Mouse (Mus musculus) hindbrain, embryonic 10.5 days (tissue): ENCODE measurements at regions not wholly inside any gene's neighbourhood (a gene's known extent, or its start where the extent isn't known, plus 50 kb on each side); places are given as distances from the start of the nearest gene placed in this dataset.
"Not testable (repeated sequence)": the region's sequence is repeated elsewhere in the genome, so short reads cannot be mapped to it uniquely, and the experiment has no call there.

Experiments used
- DNase-seq: peaks from one replicate; pipeline ENCODE4 v3.0.0-alpha.2; 2017; ENCODE audit warnings: low spot score
- H3K27ac ChIP-seq: fragments of 300-500 bp; sonication (generic); 2 replicates; pipeline ENCODE4 v1.5.1; 2016; ENCODE audit warnings: mild to moderate bottlenecking, moderate library complexity
- H3K27me3 ChIP-seq: fragments of 300-500 bp; sonication (generic); 2 replicates; pipeline ENCODE4 v1.6.1; 2016; ENCODE audit warnings: mild to moderate bottlenecking; ENCODE audit not compliant: poor library complexity, insufficient read depth, severe bottlenecking
- H3K36me3 ChIP-seq: fragments of 300-500 bp; sonication (generic); 2 replicates; pipeline ENCODE4 v1.6.1; 2016; ENCODE audit warnings: mild to moderate bottlenecking, moderate library complexity
- H3K4me1 ChIP-seq: fragments of 300-500 bp; sonication (generic); replicated peaks from 2 replicates; pipeline ENCODE4 v1.6.1; 2016; ENCODE audit warnings: mild to moderate bottlenecking
- H3K4me3 ChIP-seq: fragments of 300-500 bp; sonication (generic); 2 replicates; pipeline ENCODE4 v1.5.1; 2016; ENCODE audit warnings: mild to moderate bottlenecking, moderate library complexity
- H3K9me3 ChIP-seq: fragments of 300-500 bp; sonication (generic); 2 replicates; pipeline ENCODE4 v1.6.1; 2016; ENCODE audit warnings: mild to moderate bottlenecking, moderate library complexity
- WGBS: fragments of 180-500 bp; shearing (Covaris S2); methylation state at CpG from one replicate; pipeline ENCODE4 v1.1.7; 2016; 5-methylcytosine and 5-hydroxymethylcytosine counted together

DNA sequence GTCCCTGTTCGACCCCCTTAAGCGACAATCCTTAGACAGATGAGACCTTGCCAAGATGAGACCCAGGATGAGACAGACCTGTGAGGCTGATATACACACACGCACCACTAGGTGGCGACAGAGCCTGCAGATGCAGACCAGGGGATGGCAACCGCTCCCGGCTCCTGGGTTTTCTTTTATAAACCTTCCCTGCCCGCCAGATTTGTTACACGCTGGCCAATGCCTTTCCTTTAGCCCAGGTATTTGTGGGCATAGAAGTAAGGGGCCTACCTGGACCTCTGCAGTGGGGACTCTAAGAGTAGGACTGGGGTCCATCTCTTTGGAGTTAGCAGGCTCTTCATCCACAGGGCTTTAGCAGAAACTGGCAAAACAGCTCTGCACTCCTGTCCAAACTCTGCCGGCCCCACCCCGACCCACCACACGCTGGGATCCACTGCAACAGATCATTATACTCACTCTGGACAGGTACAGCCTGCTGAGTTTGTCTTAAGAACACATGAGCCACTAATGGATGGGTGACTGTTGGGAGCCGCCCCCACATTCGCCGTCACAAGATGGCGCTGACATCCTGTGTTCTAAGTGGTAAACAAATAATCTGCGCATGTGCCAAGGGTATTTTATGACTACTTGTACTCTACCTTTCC, 390.6 kb downstream of the Sox9 start:
- Histone ChIP-seq H3K27ac (peak overlapping the region; percentile 85), H3K27me3 (no peaks in the 10 kb centered on the region), H3K4me1 (peaks cover 59% of the 10 kb centered on the region), H3K4me3 (peak overlapping the region; percentile 50), H3K9me3 (no peaks in the 10 kb centered on the region), H3K36me3 (no peaks in the 10 kb centered on the region)
- DNase-seq, result peak; percentile 84
- 25% methylated on average over 16 of the region's 16 CpGs for WGBS

DNA sequence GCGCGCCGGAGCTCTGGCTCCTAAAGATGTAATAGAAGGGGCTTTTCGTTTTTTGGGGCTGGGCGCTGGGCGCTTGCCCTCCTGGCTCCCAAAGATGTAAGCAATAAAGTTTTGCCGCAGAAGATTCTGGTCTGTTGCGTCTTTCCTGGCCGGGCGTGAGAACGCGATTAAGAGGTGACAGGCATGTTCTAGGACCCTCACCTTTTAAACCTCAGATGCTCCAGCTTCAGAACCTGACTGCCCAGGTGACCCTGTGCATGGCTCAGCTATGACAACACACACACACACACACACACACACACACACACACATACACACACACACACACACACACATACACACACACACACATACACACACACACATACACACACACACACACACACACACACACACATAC, 391.3 kb downstream of the Sox9 start:
- DNase-seq, H3K36me3 ChIP-seq, H3K9me3 ChIP-seq, H3K27me3 ChIP-seq: not testable (repeated sequence)
- H3K27ac ChIP-seq, result peak overlapping the region; percentile 69; the same call in 1 of the 2 replicates
- H3K4me1 ChIP-seq, result peaks cover 63% of the 10 kb centered on the region
- 50% methylated on average over 12 of the region's 12 CpGs for WGBS
- H3K4me3 ChIP-seq, result peak overlapping the region; percentile 42

DNA sequence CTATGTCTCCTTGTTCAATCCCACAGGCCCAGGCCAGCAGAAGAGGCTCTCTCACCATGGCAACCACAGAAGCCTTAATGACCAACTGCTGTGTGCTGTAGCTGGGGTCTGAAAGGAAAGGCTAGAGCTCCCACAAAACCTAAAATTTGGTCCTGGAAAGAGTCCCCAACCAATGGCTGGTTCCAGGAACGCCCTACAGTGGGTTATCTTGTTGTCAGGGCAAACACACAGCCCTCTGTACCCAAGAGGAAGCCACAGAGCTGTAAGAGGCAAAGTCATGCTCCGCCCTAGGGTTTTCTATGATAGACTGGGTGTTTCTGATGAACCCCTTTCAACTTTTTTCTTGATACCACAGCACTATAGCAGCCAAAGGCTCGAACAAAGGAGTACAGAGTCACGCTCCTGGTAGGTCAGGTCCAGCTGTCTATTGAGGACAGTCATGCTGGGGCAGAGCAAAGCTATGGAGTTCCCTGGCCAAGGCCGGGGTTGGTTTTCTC, 392.0 kb downstream of the Sox9 start:
- Histone ChIP-seq H3K4me3 (no peak overlapping the region), H3K36me3 (no peaks in the 10 kb centered on the region), H3K4me1 (peaks cover 71% of the 10 kb centered on the region), H3K27me3 (no peaks in the 10 kb centered on the region), H3K27ac (peak overlapping the region; percentile 47), H3K9me3 (no peaks in the 10 kb centered on the region)
- WGBS, result 56% methylated on average over 5 of the region's 5 CpGs
- DNase-seq, result peak; percentile 44

DNA sequence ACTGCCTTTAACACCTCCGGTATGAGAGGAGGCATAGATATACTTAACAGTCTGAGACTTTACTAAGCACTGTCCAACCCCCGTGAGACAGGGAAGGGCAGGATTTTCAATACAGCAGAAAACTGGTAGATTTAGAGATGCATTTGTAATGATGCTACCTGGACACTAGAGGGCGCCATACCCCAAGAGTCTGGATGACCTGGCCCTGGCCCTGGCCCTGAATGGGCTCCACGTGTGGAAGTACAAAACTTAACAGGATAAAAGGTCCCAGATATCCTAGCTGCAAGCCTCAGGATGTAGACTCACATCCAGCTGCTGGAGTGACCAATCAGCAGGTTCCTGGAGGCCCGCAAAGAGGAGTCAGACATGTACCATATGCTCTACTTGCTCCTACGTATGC, 393.3 kb downstream of the Sox9 start:
- peaks cover 74% of the 10 kb centered on the region for H3K4me1 ChIP-seq
- no peaks in the 10 kb centered on the region for H3K9me3 ChIP-seq
- H3K36me3 ChIP-seq, result no peaks in the 10 kb centered on the region
- H3K27me3 ChIP-seq, result no peaks in the 10 kb centered on the region
- H3K27ac ChIP-seq, result 0 out of 2 replicates have a peak overlapping the region, but pooled peaks have one; percentile 66
- H3K4me3 ChIP-seq, result no peak overlapping the region
- 42% methylated on average over 6 of the region's 6 CpGs for WGBS
- DNase-seq, result no peak

DNA sequence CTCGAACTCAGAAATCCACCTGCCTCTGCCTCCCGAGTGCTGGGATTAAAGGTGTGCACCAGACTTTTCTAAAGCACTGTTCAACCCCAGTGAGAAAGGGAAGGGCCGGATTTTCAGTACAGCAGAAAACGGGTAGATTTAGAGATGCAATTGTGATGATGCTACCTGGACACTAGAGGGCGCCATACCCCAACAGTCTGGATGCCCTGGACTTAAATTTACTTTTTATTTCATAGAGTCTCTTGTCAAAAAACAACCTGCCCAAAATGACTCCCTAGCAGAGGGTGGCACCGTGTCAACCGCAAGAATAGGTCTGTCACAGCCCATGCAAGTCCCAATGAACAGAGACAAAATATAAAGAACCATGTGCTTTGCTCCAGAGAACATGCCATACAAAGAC, 394.2 kb downstream of the Sox9 start:
- DNase-seq, result peak; percentile 48
- 30% methylated on average over 7 of the region's 7 CpGs for WGBS
- Histone ChIP-seq H3K4me3 (no peak overlapping the region), H3K36me3 (no peaks in the 10 kb centered on the region), H3K27me3 (no peaks in the 10 kb centered on the region), H3K4me1 (peaks cover 74% of the 10 kb centered on the region), H3K27ac (peak overlapping the region; percentile 62; the same call in 1 of the 2 replicates), H3K9me3 (no peaks in the 10 kb centered on the region)

DNA sequence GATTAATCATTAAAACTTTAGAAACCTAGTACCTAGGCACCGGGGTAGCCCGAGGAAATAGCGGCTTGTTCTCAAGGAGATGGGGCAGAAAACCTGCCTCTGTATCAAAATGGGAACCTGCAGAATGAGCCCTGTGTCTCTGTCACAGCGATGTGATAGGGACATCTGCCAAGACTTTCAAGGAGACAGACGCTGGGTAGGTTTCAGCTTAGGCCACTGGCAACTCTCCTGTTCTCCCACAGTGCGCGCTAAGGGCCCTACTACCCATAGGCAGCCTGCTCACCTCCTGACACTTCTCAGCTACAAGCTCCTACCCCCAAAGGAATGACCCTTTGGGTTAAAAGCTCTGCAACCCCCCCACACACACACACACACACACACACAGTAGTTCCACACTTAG, 396.4 kb downstream of the Sox9 start:
- H3K4me3 ChIP-seq, result no peak overlapping the region
- no peaks in the 10 kb centered on the region for H3K27me3 ChIP-seq
- H3K27ac ChIP-seq, result peak overlapping the region; percentile 46; the same call in 1 of the 2 replicates
- no peaks in the 10 kb centered on the region for H3K9me3 ChIP-seq
- peaks cover 90% of the 10 kb centered on the region for H3K4me1 ChIP-seq
- no peak for DNase-seq
- no peaks in the 10 kb centered on the region for H3K36me3 ChIP-seq
- WGBS, result 87% methylated on average over 7 of the region's 7 CpGs

DNA sequence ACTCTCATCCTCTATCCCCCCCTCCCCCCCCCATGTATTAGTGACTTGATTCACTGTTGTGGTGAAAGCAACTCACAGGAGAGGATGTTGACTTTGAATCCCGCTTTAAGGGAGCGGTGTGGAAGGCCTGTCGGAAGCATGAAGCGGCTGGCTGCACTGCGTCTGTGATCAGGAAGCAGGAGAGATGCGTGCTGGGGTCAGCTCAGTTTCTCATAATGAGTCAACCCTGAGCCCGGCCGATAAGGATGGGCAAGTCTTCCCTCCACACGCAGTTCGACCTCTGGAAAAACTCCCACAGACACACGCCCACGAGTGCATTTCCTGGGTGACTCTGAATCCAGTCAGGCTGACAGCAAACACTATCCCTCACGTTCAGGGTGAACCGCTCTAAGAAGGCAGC, 398.0 kb downstream of the Sox9 start:
- Histone ChIP-seq H3K36me3 (no peaks in the 10 kb centered on the region), H3K9me3 (no peaks in the 10 kb centered on the region), H3K27me3 (0 out of 2 replicates have a peak, but pooled peaks cover 8% of the 10 kb centered on the region), H3K27ac (peak overlapping the region; percentile 13; the same call in 1 of the 2 replicates), H3K4me3 (no peak overlapping the region), H3K4me1 (peaks cover 95% of the 10 kb centered on the region)
- no peak for DNase-seq
- WGBS, result 78% methylated on average over 14 of the region's 14 CpGs

DNA sequence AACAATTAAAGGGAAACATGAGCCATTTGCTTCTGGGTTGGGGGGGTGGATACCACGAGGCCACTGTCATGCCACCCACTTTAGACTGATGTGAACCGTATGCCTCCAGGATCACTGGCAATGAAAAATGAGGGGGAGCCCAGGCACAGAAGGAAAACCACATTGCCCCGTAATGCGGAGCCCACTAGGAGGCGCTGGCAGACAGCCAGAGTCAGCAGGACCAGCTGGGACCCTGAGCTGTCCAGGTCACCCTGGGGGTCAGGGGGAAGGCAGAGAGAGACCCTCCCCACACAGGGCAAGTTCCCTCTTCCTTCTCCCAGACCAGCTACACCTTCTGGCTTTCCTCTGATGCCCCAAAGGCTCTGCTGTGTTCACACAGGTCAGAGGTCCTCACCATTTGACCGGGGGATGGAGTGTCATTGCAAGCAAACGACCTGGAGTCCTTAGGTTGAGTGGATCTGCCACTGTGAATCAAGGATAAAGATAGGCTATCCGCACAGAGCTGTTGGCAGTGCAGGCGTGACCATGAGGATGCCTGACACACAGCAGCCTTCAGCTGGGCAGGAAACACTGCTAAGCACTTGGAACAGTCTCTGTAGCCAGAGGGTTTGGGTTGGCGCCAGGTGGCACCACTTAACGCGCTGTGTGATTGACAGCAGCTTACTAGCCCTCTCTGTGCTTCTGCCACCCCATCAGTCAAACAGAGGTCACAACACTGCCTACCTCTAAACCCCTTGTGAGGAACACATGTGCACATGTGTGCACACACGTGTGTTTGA, 400.2 kb downstream of the Sox9 start:
- no peaks in the 10 kb centered on the region for H3K36me3 ChIP-seq
- WGBS, result 67% methylated on average over 13 of the region's 13 CpGs
- H3K4me1 ChIP-seq, result peaks cover 98% of the 10 kb centered on the region
- peaks cover 31% of the 10 kb centered on the region for H3K27me3 ChIP-seq
- H3K4me3 ChIP-seq, result no peak overlapping the region
- H3K27ac ChIP-seq, result peak overlapping the region; percentile 66
- H3K9me3 ChIP-seq, result no peaks in the 10 kb centered on the region
- DNase-seq, result no peak

DNA sequence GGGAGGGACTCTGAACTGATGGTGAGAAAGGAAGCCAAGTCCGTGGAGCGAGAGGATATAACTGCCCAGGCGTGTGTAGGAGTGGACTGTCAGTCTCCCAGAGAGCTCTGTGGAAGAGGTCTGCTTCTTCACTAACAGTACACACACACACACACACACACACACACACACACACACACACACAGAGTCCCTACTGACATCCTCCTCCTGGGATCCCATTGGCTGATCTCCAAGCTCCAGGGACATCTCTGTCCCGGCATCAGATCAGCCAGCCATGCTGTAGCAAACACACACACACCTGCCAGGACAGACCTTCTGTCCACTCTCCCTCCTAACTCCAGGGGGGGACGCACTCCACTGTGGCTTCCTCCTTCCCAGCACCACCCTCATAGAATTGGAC, 401.5 kb downstream of the Sox9 start:
- WGBS, result 65% methylated on average over 5 of the region's 5 CpGs
- peaks cover 32% of the 10 kb centered on the region for H3K27me3 ChIP-seq
- no peaks in the 10 kb centered on the region for H3K36me3 ChIP-seq
- H3K9me3 ChIP-seq, result no peaks in the 10 kb centered on the region
- peaks cover 97% of the 10 kb centered on the region for H3K4me1 ChIP-seq
- 0 out of 2 replicates have a peak overlapping the region, but pooled peaks have one; percentile 11 for H3K4me3 ChIP-seq
- DNase-seq, result no peak
- H3K27ac ChIP-seq, result peak overlapping the region; percentile 84

DNA sequence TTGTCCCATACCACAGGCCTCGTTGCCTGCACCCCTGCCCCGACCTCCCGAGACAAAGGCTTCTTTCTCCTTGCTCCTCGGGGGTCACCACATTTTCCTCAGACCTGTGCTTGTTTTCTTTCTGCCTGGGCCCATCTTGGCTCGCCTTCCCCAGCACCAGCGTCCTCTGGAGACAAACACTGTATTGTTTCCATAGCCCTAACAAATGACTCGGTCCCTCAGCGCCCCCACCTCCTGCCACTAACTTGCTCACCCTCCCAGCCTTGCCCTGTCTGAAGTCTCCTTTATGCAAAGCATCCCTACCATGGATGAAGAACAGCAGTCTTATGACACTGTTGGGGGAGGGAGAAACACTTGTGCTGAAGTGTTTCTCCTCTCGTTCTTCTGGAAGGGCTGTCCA, 402.1 kb downstream of the Sox9 start:
- Histone ChIP-seq H3K27me3 (peaks cover 32% of the 10 kb centered on the region), H3K4me3 (peak overlapping the region; percentile 11; the same call in 1 of the 2 replicates), H3K36me3 (no peaks in the 10 kb centered on the region), H3K27ac (peak overlapping the region; percentile 84), H3K9me3 (no peaks in the 10 kb centered on the region), H3K4me1 (peaks cover 97% of the 10 kb centered on the region)
- DNase-seq, result peak; percentile 49
- 5% methylated on average over 9 of the region's 9 CpGs for WGBS

DNA sequence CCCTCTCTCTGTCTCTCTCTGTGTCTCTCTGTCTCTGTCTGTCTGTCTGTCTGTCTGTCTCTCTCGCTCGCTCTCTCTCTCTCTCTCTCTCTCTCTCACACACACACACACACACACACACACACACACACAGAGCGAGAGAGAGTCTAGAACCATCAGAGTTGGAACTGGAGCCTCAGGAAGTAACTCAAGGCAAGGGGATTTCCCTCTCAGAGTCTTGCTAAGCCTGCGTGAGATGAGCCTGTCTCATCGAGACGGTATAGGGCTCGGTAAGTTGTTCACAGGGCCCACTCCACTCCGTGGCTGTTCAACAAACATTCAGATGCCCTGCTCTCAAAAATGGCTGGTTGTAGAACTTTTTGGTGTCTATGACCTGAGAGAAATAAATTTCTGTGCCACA, 405.4 kb downstream of the Sox9 start:
- no peak overlapping the region for H3K4me3 ChIP-seq
- no peak for DNase-seq
- H3K27ac ChIP-seq, result peak overlapping the region; percentile 84
- H3K4me1 ChIP-seq, result peaks cover 89% of the 10 kb centered on the region
- 73% methylated on average over 8 of the region's 8 CpGs for WGBS
- H3K36me3 ChIP-seq, result no peaks in the 10 kb centered on the region
- H3K9me3 ChIP-seq, result no peaks in the 10 kb centered on the region
- peaks cover 42% of the 10 kb centered on the region for H3K27me3 ChIP-seq

DNA sequence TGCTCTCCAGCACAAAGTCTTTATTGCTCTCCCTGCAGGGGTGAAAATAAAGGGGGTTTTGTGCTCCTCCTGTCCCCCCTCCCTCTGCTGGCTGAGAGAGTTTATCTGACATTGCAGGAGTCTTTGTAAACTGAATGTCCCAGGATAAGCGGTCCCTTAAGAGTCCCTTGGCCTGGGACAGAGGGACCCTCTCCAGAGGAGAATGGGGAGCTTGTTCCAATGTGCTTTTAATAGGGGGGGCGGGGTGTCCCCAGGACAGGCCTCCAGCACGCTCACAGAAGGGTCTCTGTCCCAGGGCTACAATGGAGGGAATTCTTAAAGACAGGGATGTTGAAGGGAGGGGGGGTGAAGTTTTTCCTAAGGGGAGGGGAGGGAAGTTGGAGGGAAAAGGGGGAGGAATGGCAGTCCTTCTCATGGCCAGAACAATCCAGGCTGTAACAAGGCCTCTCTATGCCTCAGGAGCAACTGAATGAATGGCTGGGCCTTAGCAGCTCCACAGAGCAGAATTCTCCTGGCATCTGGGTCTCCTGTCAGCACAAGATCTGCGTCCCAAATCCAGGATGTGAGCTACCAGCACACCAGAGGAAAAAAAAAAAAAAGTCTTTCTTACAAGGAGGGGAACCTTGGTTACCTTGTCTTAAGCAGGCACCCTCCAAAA, 406.4 kb downstream of the Sox9 start:
- no peak overlapping the region; the same call in 1 of the 2 replicates for H3K4me3 ChIP-seq
- 22% methylated on average over 4 of the region's 4 CpGs for WGBS
- H3K36me3 ChIP-seq, result no peaks in the 10 kb centered on the region
- peaks cover 88% of the 10 kb centered on the region for H3K4me1 ChIP-seq
- no peaks in the 10 kb centered on the region for H3K9me3 ChIP-seq
- peak overlapping the region; percentile 85 for H3K27ac ChIP-seq
- H3K27me3 ChIP-seq, result peaks cover 51% of the 10 kb centered on the region
- peak; percentile 63 for DNase-seq
